Comparison of ENCODE assay signal across 26 mouse cellular contexts in the genomic region with DNA sequence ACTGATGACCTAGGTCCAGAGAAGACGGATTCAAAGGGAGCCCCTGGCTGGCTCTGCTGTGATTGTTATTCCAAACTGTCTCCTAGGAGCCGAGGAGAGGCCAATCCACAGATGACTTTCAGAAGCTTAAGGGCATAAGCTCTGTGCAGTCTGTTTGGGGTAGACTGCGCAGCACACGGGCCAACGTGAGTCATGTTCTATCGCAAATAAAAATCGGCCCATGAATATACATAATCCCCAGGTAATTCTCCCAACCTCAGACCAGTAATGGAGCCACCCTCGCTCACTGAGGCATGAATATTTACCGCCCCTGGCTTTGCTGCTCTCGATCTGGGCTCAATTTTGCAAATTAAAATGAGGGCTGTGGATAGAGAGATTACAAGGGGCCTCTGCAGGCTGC.
DNase-seq lines count a peak whose midpoint lies in the region; ATAC-seq lines count a peak whose summit lies in the region.
"Had no signal": no experiment of that assay in that cellular context is flagged by ENCODE, and none has a peak within 500 bp of the region (broad histone marks: within the 10 kb centered on the region; RNA-seq: fewer than 3 reads in every experiment).

No protein-coding gene starts in this region.

- peaks cover 13% of the 10 kb centered on the region; the same call in 1 of the 2 replicates for H3K4me1 ChIP-seq in kidney, embryonic 16.5 days (ENCODE audit: insufficient read depth, low read length)
- H3K4me1 ChIP-seq in kidney, embryonic 14.5 days (ENCODE audit: control insufficient read depth, insufficient read depth, low read length), result no peaks in the 10 kb centered on the region
- H3K4me1 ChIP-seq in midbrain, embryonic 13.5 days (replicated peaks), result peaks cover 11% of the 10 kb centered on the region
- peaks cover 2% of the 10 kb centered on the region; the same call in 1 of the 2 replicates for H3K4me1 ChIP-seq in midbrain, embryonic 16.5 days (ENCODE audit: control insufficient read depth, insufficient read depth, low read length)
- no peaks in the 10 kb centered on the region for H3K4me1 ChIP-seq in midbrain, embryonic 14.5 days (ENCODE audit: control insufficient read depth, insufficient read depth, low read length)
- H3K4me1 ChIP-seq: embryonic facial prominence, embryonic 12.5 days had no signal

- ATAC-seq in kidney, embryonic 16.5 days (ENCODE audit: low FRiP score, low TSS enrichment), result peak; percentile 75
- ATAC-seq in kidney, embryonic 14.5 days (ENCODE audit: low FRiP score, low TSS enrichment), result no peak
- peak; percentile 47; the same call in 1 of the 2 replicates for ATAC-seq in midbrain, embryonic 13.5 days
- ATAC-seq in midbrain, embryonic 16.5 days, result no peak
- ATAC-seq in midbrain, embryonic 14.5 days (ENCODE audit: low FRiP score, low TSS enrichment), result no peak
- ATAC-seq: forebrain, embryonic 14.5 days; forebrain, postnatal 0 days; Patski had no signal

- no peaks in the 10 kb centered on the region for H3K36me3 ChIP-seq in kidney, embryonic 16.5 days (ENCODE audit: insufficient read depth, low read length)
- no peaks in the 10 kb centered on the region for H3K36me3 ChIP-seq in kidney, embryonic 14.5 days (ENCODE audit: control insufficient read depth, insufficient read depth, low read length)
- H3K36me3 ChIP-seq in midbrain, embryonic 13.5 days, result no peaks in the 10 kb centered on the region
- H3K36me3 ChIP-seq in midbrain, embryonic 16.5 days (ENCODE audit: control insufficient read depth, insufficient read depth, low read length), result no peaks in the 10 kb centered on the region
- no peaks in the 10 kb centered on the region for H3K36me3 ChIP-seq in midbrain, embryonic 14.5 days (ENCODE audit: control insufficient read depth, insufficient read depth, low read length)
- H3K36me3 ChIP-seq: embryonic facial prominence, embryonic 15.5 days; hindbrain, embryonic 12.5 days; hindbrain, embryonic 15.5 days had no signal

- H3K9me3 ChIP-seq in kidney, embryonic 16.5 days (ENCODE audit: low read length), result no peaks in the 10 kb centered on the region
- no peaks in the 10 kb centered on the region for H3K9me3 ChIP-seq in kidney, embryonic 14.5 days (ENCODE audit: control insufficient read depth, low read length)
- no peaks in the 10 kb centered on the region for H3K9me3 ChIP-seq in midbrain, embryonic 13.5 days
- H3K9me3 ChIP-seq in midbrain, embryonic 16.5 days (replicated peaks; ENCODE audit: control insufficient read depth, low read length, poor library complexity, severe bottlenecking), result no peaks in the 10 kb centered on the region
- no peaks in the 10 kb centered on the region for H3K9me3 ChIP-seq in midbrain, embryonic 14.5 days (ENCODE audit: control insufficient read depth, low read length)
- H3K9me3 ChIP-seq: embryonic facial prominence, embryonic 12.5 days; embryonic facial prominence, embryonic 15.5 days; G1E; hindbrain, embryonic 12.5 days; hindbrain, embryonic 15.5 days had no signal

- no peak overlapping the region for H3K4me3 ChIP-seq in kidney, embryonic 16.5 days (ENCODE audit: low read length)
- no peak overlapping the region for H3K4me3 ChIP-seq in kidney, embryonic 14.5 days (ENCODE audit: low read length)
- no peak overlapping the region for H3K4me3 ChIP-seq in midbrain, embryonic 13.5 days (replicated peaks)
- H3K4me3 ChIP-seq in midbrain, embryonic 16.5 days (ENCODE audit: low read depth, low read length), result no peak overlapping the region
- H3K4me3 ChIP-seq in midbrain, embryonic 14.5 days (replicated peaks; ENCODE audit: low read depth, low read length), result no peak overlapping the region
- H3K4me3 ChIP-seq: embryonic facial prominence, embryonic 12.5 days; embryonic facial prominence, embryonic 15.5 days; gastrocnemius, adult 2 months; hindbrain, embryonic 12.5 days; hindbrain, embryonic 15.5 days had no signal

- DNase-seq in midbrain, embryonic 14.5 days, result peak; percentile 31
- no peak for DNase-seq in urinary bladder, adult 2 months (ENCODE audit: low spot score)
- DNase-seq: adrenal gland, postnatal 10 days; adrenal gland, postnatal 36 days; B cell, adult 2 months; cerebellum, adult 11 months; cerebellum, adult 2 months; cerebellum, adult 9-11 months; cerebellum, postnatal 25 days; forebrain, postnatal 0 days; gastrocnemius, adult 2 months; gastrocnemius, postnatal 14 days; heart, adult 11 months had no signal

- H3K27me3 ChIP-seq in kidney, embryonic 16.5 days (ENCODE audit: insufficient read depth, low read length), result no peaks in the 10 kb centered on the region
- H3K27me3 ChIP-seq in kidney, embryonic 14.5 days (ENCODE audit: control insufficient read depth, insufficient read depth, low read length), result no peaks in the 10 kb centered on the region
- no peaks in the 10 kb centered on the region for H3K27me3 ChIP-seq in midbrain, embryonic 13.5 days
- H3K27me3 ChIP-seq in midbrain, embryonic 16.5 days (ENCODE audit: control insufficient read depth, insufficient read depth, low read depth, low read length), result no peaks in the 10 kb centered on the region
- H3K27me3 ChIP-seq in midbrain, embryonic 14.5 days (ENCODE audit: control insufficient read depth, insufficient read depth, low read length), result no peaks in the 10 kb centered on the region
- H3K27me3 ChIP-seq: CH12.LX; embryonic facial prominence, embryonic 12.5 days; embryonic facial prominence, embryonic 15.5 days; hindbrain, embryonic 12.5 days; hindbrain, embryonic 15.5 days; Patski had no signal

- H3K27ac ChIP-seq in kidney, embryonic 16.5 days (ENCODE audit: low read length), result peak overlapping the region; percentile 48; the same call in 1 of the 2 replicates
- no peak overlapping the region for H3K27ac ChIP-seq in kidney, embryonic 14.5 days (ENCODE audit: low read depth, low read length)
- H3K27ac ChIP-seq in midbrain, embryonic 13.5 days, result no peak overlapping the region
- H3K27ac ChIP-seq in midbrain, embryonic 16.5 days (ENCODE audit: low read length), result no peak overlapping the region
- H3K27ac ChIP-seq in midbrain, embryonic 14.5 days (replicated peaks; ENCODE audit: low read depth, low read length), result no peak overlapping the region; the same call in none of the 2 replicates
- H3K27ac ChIP-seq: embryonic facial prominence, embryonic 12.5 days; embryonic facial prominence, embryonic 15.5 days; gastrocnemius, adult 2 months; hindbrain, embryonic 12.5 days; hindbrain, embryonic 15.5 days had no signal

- no peak overlapping the region for H3K9ac ChIP-seq in kidney, embryonic 16.5 days (replicated peaks; ENCODE audit: low read length)
- no peak overlapping the region for H3K9ac ChIP-seq in kidney, embryonic 14.5 days (ENCODE audit: low read depth, low read length)
- H3K9ac ChIP-seq in midbrain, embryonic 13.5 days (replicated peaks), result no peak overlapping the region
- H3K9ac ChIP-seq in midbrain, embryonic 16.5 days (ENCODE audit: low read depth, low read length), result no peak overlapping the region
- no peak overlapping the region for H3K9ac ChIP-seq in midbrain, embryonic 14.5 days (replicated peaks; ENCODE audit: low read length)
- H3K9ac ChIP-seq: embryonic facial prominence, embryonic 12.5 days; embryonic facial prominence, embryonic 15.5 days; forebrain, postnatal 0 days; hindbrain, embryonic 12.5 days; hindbrain, embryonic 15.5 days had no signal

- WGBS in kidney, embryonic 16.5 days, result 73% methylated on average over 10 of the region's 10 CpGs
- 67% methylated on average over 10 of the region's 10 CpGs for WGBS in kidney, embryonic 14.5 days
- WGBS in midbrain, embryonic 13.5 days, result 54% methylated on average over 10 of the region's 10 CpGs
- 48% methylated on average over 10 of the region's 10 CpGs for WGBS in midbrain, embryonic 16.5 days
- WGBS in midbrain, embryonic 14.5 days, result 41% methylated on average over 10 of the region's 10 CpGs

- no peak overlapping the region for H3K4me2 ChIP-seq in kidney, embryonic 16.5 days (replicated peaks; ENCODE audit: low read depth, low read length)
- no peak overlapping the region for H3K4me2 ChIP-seq in kidney, embryonic 14.5 days (replicated peaks; ENCODE audit: low read depth, low read length)
- H3K4me2 ChIP-seq in midbrain, embryonic 13.5 days (replicated peaks), result no peak overlapping the region
- no peak overlapping the region for H3K4me2 ChIP-seq in midbrain, embryonic 16.5 days (ENCODE audit: low read length)
- no peak overlapping the region for H3K4me2 ChIP-seq in midbrain, embryonic 14.5 days (ENCODE audit: low read length)
- H3K4me2 ChIP-seq: embryonic facial prominence, embryonic 12.5 days; embryonic facial prominence, embryonic 15.5 days; heart, embryonic 11.5 days; hindbrain, embryonic 12.5 days; hindbrain, embryonic 15.5 days had no signal

Comparison
In these comparisons a context has a peak if more than half of its experiments do, and no peak if none do; other contexts are left out.
1. ATAC-seq: peak in kidney, embryonic 16.5 days (single experiment) and midbrain, embryonic 13.5 days (single experiment); none in kidney, embryonic 14.5 days (single experiment), midbrain, embryonic 16.5 days (single experiment) and midbrain, embryonic 14.5 days (single experiment).